Mouse (Mus musculus) adrenal gland, adult 2 months (tissue): ENCODE results near the gene Ncoa7. TPM values are rescaled to one million over a fixed set of nuclear protein-coding genes. Genes with fewer than 3 reads are reported as not detected.
"Not testable (repeated sequence)": the region's sequence is repeated elsewhere in the genome, so short reads cannot be mapped to it uniquely, and the experiment has no call there.

Experiments used
- DNase-seq: peaks from one replicate; pipeline ENCODE4 v3.0.0; 2021
- polyA plus RNA-seq: library from polyadenylated mRNA; depleted of rRNA; stranded (reverse); fragments of >200 nt; gene quantifications from 2 replicates; pipeline ENCODE4 v1.2.3, GENCODE M21; 2012
- total RNA-seq, 2 experiments: library from RNA; stranded (reverse); gene quantifications; 2 replicates each; pipeline ENCODE4 v1.2.3; 2021

Ncoa7 gene
- total and polyA plus RNA-seq, 3 experiments = 11.2 to 34.1 (median 32.6) TPM

DNA sequence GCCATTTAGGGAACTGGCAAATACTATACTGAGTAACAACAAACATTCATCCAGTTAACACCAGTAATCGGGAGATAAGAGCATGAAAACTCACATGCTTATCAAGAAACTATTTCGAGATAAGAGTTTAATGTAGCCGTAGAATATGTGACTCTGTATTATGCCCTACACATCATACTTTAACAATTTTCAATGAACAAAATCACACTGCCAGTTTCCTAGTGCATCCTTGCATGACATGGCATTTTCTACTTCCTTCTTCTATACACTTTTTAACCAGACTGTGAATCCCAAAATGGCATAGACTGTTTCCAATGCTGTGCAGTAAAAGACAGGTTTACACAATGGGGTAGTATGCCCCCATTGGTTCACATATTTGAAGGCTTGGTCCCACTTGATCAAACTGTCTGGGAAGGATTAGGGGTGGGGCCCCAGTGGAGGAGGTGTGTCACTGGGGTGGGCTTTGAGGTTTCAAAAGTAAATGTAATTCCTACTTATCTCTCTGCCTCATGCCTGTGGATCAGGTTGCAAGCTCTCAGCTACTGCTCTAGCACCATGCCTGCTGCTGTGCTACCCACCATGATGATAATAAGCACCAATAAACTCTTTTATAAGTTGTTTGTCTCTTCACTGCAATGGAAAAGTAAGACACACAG lies 15.3 kb downstream of the Ncoa7 start:
- no peak for DNase-seq

- DNase-seq = no peak
Observed at GRCm38 (mm10) chr10:30786103-30786754, 16.9 kb downstream of the Ncoa7 start.

GRCm38 (mm10) chr10:30780921-30781320 lies 22.2 kb downstream of the Ncoa7 start:
- not testable (repeated sequence) for DNase-seq

DNA sequence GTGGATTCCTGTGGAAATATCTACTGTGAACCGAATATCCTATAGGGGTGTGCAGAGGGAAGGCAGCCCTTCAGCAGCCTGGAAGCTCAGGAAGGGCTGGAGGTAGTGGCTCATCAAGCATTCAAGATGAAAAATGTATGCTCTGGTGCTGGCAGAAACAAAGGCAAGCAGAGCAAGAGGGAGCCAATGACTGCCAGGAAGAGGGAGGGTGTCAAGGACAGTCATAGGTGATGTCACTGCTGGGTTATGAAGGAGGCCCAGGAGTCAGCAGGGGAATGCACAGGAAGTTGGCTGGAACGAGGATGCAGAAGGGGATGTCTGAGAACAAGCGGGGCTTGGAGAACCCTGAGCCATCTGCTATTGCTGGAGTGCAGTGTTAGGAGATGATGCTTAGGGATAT lies 24.9 kb downstream of the Ncoa7 start:
- DNase-seq = peak; percentile 73

DNA sequence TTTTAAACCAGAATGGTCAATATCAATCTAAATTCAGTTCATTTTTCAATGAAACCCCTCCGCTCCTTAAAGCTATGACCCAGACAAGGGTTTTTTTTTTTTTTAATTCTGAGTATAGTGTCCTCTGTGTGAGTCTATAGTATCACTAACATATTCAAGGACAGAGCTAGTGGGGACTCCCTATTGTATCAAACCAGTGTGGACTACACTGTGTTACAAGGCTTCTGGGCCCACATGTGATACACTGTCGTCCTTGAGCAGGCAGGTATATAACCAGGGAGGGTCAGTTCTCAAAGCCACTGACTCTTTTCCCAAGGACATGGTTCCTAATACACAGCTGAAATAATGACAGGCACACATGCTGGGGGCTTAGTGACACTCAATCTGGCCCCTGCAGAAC lies 27.1 kb downstream of the Ncoa7 start:
- no peak for DNase-seq

GRCm38 (mm10) chr10:30775568-30775967 lies 27.6 kb downstream of the Ncoa7 start:
- no peak for DNase-seq

DNA sequence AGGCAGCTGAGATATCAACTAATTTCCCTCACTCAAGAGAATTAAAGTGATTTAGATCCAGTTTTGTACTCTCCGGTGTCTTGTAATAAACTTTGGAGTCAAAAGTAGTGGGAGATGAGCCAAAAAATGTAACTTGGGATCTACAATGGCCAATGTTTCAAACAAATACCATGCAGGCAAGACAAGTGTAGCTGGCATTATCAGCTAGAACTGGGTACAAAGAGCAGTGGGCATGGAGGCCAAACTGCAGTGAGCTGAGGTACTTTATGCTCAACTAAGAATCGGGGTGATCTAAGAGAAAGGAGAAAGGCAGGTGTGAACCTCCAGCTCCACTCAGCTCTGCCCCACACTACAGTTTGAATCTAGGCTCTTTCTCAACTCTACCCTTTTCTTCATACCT lies 28.7 kb downstream of the Ncoa7 start:
- DNase-seq = no peak

DNA sequence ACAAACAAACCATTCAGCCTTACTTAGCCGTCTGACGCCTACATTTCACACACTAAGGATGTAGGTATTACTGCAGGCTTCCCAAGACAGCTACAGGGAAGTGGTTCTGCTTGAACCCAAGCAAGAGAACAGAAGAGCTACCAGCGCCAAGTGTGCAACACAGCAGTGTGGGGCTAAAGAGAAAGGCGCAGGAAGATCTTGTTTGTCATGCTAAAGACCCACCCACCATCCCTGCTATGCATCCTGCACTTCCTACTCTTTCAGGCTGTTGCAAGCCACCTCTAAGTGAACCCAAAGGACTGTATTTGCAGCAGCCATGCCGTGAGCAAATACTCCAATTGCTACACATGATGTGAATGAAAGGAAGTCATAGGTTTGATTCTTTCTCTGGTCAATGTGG lies 29.9 kb downstream of the Ncoa7 start:
- no peak for DNase-seq

DNA sequence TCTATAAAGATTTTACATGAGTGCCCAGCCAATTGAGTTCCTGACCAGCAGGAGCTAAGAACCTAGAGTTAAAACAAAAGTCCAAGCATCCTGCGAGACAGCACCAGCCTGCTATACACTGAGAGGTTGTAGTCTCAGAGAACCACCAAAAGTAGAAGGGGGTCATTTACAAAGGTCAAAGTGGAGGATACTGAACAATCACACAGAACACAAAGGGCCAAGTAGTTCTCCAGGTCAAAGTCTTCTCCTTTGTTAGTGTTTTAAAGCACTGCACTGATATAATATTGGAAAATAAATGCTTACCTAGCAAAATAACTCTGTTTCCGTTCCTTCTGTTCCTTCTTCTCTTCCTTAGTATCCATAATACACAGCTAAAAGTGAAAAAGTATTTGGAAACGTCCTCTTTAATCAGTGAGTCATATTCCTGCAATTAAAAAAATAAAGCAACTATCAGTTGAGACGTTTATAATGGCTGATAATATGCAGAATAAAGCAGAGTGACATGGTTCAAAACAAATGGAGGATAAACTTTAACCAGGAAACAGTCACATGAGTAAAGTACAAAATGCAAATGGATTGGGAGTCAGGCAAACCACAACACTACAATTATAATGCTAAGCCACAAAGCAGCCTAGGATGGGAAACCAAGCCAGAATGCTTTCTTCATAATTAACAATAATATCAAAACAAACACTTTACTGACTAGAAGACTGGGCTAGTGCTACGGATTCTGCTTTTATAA lies 31.5 kb downstream of the Ncoa7 start:
- no peak for DNase-seq

DNA sequence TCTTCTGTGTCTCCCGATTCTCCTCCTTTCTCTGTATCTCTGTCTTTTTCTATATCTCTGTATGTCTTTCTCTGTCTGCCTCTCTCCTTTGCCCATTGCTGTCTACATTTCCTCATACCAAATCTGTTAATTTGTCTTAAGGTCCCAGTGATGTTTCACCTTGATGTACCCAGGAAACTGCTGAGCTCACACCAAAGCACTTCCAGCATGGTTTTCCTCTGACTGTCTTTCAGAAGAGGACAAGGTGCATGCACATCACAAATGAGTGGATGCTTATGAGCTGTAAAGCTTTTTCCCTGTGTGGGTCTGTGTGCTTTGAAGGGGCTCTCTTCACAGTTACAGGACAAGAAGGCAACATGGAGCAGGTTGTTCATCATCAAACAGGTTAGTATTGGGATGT lies 34.3 kb downstream of the Ncoa7 start:
- DNase-seq = no peak

GRCm38 (mm10) chr10:30768250-30768649 lies 34.9 kb downstream of the Ncoa7 start:
- peak; percentile 66 for DNase-seq

GRCm38 (mm10) chr10:30763179-30763770 lies 39.9 kb downstream of the Ncoa7 start:
- no peak for DNase-seq

GRCm38 (mm10) chr10:30762284-30762964 lies 40.7 kb downstream of the Ncoa7 start:
- no peak for DNase-seq

- no peak for DNase-seq
Observed at GRCm38 (mm10) chr10:30759360-30760147, 43.6 kb downstream of the Ncoa7 start.

DNA sequence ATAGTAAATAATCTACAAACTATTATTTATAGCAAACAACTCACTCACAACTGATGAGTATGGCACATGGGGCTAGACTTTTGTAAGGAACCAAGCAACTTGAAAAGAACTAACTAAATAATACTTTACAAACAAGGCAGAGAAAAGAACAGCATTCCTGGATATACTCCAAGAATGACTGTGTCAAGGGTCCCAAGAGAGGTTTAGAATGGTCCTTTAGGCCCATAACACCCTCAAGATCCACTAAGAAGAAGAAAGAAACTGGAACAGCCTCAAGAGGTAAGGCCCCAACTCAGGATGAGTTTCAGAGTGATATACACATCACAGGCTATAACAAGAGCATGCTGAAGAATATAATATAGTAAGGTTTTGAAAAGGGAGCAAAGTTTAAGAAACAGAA lies 47.1 kb downstream of the Ncoa7 start:
- no peak for DNase-seq

- DNase-seq = no peak
Observed at GRCm38 (mm10) chr10:30754825-30755457, 48.2 kb downstream of the Ncoa7 start.

GRCm38 (mm10) chr10:30754082-30754481 lies 49.0 kb downstream of the Ncoa7 start:
- DNase-seq = no peak

GRCm38 (mm10) chr10:30752485-30752884 lies 50.6 kb downstream of the Ncoa7 start:
- DNase-seq = no peak

DNA sequence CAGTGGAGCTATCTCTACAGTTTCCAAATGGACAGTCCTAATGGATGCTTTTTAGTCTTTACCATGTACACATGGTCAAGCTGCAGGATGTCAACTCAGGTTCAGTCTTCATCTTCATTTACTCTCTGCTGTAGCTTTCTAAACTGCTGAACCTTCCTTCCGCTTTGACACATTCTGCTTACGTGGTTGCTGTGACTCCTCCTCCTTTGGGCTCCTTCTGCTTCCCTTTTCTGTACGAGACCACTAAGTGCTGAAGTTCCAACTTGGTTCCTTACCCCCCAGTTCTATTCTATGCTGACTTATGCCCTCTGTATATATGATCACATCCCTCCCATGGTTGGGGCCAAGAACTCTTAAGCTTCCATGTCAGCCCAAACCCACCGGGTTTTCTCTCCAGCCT lies 51.5 kb downstream of the Ncoa7 start:
- no peak for DNase-seq

DNA sequence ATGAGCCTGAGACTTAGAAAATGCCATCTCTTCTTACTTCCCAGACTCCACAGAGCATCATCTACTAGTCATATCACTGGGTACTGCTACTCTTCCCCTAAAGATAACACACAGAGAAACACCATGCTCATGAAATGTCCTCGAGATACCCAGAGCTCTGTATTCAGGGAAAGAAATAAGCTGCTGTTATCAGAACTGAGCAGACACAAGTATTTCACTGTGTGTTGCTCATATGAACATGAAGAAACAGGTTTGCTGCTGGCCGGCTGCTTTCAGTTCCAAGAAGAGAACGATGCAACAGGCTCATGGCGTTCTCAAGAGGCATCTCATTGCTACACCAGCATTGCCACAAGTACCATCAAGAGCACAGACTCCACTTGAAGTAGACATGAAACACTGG lies 53.3 kb downstream of the Ncoa7 start:
- DNase-seq = no peak
